Mouse (Mus musculus) thymus, adult 2 months (tissue): Measurements from ENCODE around the gene Galc.

ENCODE experiments used
- CTCF ChIP-seq: fragments of 200-500 bp; IDR thresholded peaks from 2 replicates; pipeline ENCODE4 v1.5.1; 2012; ENCODE audit warnings: mild to moderate bottlenecking, control low read depth, low read length, moderate library complexity, borderline replicate concordance; ENCODE audit not compliant: control insufficient read depth, poor library complexity, insufficient read depth; ENCODE audit errors: extremely low read depth
- POLR2A ChIP-seq: fragments of 200-500 bp; IDR thresholded peaks from 2 replicates; pipeline ENCODE4 v1.6.1; 2012; ENCODE audit warnings: mild to moderate bottlenecking, low read length, control low read depth, moderate library complexity; ENCODE audit not compliant: control insufficient read depth, poor library complexity, insufficient read depth; ENCODE audit errors: extremely low read depth

- TF ChIP-seq POLR2A = no peak
- TF ChIP-seq CTCF = no peak
These were observed 8.9 kb downstream of the Galc start for GRCm38 (mm10) chr12:98250327-98250726.
